Mouse (Mus musculus) regulatory T cell (primary cell): ENCODE measurements around the gene Ankmy1.

Experiments used
- in situ Hi-C: fragments of 300-600 bp; cut with MboI, MseI; formaldehyde crosslinking; loops from one replicate; pipeline ENCODE4 v1.15.1; 2025; ENCODE audit warnings: high pct_unique_total_duplicates

The Ankmy1 gene

DNA sequence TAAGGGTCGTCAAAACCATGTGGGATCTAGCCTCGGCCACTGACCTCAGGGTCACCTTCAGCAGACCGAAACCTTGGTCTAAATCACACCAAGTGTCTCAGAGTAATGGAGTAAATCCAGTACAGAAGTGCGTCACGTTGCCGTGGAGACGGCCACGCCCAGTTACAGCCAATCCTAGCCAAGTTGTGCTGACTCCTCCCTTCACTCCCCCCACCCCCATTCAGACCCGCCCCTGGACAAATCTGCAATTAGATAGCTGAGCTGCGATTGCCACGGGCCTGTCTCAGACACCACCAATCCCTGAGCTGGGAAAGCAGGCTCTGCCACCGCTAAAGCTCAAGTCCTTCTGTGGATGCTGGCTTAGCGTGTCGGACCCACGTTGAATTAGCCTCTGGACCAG lies at the start of gene Ankmy1:
Ankmy1 (minus strand) TSS at position 121 of the 400 bp plus-strand sequence.
- in situ Hi-C loops, result loop anchor here (25.0 kb wide), 1 partner anchor 1135 kb away; no protein-coding TSS in a partner anchor

GRCm38 (mm10) chr1:92950607-92951006 lies 47.9 kb upstream of the Ankmy1 start, which contains the start of gene Gpr35:
TSS of gene Gpr35 (plus strand) at chr1:92950865.
- in situ Hi-C loops, result no loop called here

GRCm38 (mm10) chr1:92949426-92949825 lies 46.7 kb upstream of the Ankmy1 start:
- in situ Hi-C loops, result loop anchor here (10.0 to 25.0 kb wide), 2 partner anchors 538 to 1745 kb away; partner anchors contain the start of gene Hdlbp

GRCm38 (mm10) chr1:92947966-92948365 lies 45.3 kb upstream of the Ankmy1 start:
- in situ Hi-C loops, result loop anchor here (10.0 to 25.0 kb wide), 2 partner anchors 539 to 1743 kb away; partner anchors contain the start of gene Hdlbp

DNA sequence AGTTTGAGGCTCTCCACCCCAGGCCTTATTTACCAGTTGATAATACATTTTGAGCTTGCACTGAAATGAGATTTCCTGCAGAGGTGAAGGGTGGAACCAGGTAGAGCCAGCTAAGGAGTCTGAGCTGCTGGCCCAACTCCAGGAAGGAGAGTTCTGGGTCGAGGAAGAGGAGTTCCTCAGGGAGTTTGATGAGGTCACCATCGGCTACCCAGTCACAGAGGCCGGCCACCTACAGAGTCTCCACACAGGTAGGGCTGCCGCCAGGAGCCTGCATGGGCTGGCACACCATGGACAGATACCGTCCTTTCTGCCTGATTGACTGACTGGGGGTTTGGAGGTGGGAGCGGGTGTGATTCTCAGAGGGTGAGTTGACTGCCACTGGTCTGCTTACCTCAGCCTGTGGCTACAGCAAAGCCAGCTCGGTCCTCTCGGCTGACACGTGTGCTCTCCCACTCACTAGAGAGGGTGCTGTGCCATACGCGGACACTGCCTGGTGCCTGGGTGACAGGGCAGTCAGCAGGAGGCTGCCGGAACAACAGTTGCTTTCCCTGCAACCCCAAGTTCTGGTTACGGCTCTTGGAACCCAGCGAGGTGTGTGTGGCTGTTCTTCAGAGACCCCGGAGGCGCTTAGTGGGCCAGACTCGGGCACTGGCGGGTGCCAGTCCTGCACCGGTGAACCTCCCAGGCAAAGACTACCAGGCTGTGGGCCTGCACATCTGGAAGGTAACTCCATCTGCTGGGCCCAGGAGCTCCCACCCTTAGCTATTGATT lies 40.7 kb upstream of the Ankmy1 start:
- in situ Hi-C loops, result loop anchor here (10.0 to 25.0 kb wide), 2 partner anchors 544 to 1739 kb away; partner anchors contain the start of gene Hdlbp

DNA sequence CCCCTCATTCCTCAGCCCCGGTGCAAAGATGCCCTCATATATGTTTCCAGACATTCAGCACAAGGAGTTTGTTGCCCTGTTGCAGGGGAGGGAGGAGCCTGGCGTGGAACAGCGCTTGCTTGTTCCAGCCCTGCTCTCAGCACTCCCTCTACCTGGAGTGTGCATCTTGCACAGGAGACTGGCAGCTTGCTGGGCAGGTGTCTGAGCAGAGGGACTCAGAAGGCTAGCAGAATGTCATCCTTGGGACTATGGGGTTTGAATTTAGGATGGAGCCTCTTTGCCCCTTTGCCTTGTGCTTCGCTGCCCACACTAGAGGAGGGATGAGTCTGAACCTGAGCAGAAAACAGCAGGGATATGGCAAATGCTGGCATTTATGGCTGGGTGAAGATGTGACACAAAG lies 37.0 kb upstream of the Ankmy1 start:
- in situ Hi-C loops, result loop anchor here (10.0 to 25.0 kb wide), 2 partner anchors 548 to 1735 kb away; partner anchors contain the start of gene Hdlbp

GRCm38 (mm10) chr1:92937797-92938196 lies 35.1 kb upstream of the Ankmy1 start:
- in situ Hi-C loops, result loop anchor here (25.0 kb wide), 1 partner anchor 550 kb away; the partner anchor contains the start of gene Hdlbp

DNA sequence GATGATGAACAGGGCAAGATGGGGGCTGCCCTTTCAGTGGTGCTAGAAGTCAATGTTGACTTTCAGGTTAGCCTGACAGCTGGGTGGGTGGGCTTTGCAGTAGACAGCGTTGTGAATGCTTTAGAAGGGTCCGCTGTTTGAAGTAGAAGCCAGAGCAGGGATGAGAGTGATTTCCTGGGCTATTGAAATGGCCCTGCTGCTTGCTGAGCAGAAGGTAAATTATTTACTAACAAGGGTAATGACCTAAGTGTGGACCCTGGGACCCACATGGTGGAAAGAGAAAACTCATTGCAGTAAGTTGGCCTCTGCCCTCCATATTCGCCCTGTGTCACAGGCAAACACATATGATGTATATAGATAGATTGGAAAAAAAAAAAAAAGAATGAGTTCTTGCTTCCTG lies 33.8 kb upstream of the Ankmy1 start:
- in situ Hi-C loops, result loop anchor here (25.0 kb wide), 1 partner anchor 551 kb away; the partner anchor contains the start of gene Hdlbp

DNA sequence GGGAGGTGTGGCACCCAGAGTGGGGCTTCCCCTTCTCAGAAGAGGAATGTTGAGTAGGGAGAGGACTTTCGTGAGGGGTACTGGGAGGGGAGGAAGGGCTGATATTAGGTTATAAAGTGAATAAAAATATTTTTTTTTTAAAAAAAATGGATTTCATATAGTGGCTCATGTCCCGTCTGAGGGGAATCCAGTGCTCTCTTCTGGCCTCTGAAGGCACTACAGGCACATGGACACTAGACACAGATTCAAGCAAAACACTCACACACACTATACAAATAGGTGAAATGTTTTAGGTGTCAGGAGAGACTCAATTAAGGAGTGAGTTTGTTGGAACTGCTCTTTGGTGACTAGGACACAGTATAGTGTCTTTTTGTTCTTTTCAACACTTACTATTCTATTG lies 33.3 kb upstream of the Ankmy1 start:
- in situ Hi-C loops, result loop anchor here (25.0 kb wide), 1 partner anchor 551 kb away; the partner anchor contains the start of gene Hdlbp

DNA sequence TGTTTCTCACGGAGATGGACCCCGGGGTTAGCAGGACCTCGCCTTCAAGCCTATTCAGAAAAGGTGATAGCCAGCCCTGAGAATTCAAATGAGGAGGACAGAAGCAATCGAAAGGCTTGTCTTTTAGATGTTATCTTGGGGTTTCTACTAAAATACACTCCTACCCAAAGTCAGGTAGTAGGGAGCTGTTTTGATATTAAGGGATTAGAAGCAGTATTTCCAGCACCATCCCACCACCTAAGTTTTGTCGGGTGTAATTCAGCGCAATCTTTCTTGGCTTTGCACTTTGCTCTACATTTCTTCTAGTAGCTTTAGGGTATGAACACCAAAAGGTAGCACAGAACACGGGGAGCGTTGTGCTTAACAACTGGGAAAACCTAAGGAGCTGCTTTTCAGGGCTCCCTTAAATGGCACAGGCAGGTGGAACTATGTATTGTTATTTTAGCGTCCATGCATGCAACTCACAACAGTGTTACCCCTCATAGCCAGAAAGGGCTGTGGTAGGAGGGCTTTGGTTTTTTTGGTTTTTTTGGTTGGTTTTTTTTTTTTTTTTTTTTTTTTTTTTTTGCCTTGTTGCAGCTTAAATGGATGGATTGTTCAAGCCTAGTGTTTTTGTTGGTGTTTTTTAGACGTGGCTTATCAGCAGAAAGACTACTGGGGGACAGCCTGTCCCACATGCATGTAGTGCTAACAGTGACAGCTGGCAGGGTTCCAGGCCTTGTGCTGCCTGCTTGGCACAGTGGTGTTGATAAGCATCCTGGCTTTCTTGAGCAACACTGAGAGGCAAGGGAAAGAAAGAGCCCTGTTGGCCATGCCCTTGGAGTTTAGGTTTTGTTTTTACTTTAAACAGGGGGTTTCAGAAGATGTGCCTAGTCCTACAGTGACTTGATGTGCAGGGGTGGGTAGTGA lies 32.6 kb upstream of the Ankmy1 start:
- in situ Hi-C loops, result loop anchor here (25.0 kb wide), 1 partner anchor 552 kb away; the partner anchor contains the start of gene Hdlbp

DNA sequence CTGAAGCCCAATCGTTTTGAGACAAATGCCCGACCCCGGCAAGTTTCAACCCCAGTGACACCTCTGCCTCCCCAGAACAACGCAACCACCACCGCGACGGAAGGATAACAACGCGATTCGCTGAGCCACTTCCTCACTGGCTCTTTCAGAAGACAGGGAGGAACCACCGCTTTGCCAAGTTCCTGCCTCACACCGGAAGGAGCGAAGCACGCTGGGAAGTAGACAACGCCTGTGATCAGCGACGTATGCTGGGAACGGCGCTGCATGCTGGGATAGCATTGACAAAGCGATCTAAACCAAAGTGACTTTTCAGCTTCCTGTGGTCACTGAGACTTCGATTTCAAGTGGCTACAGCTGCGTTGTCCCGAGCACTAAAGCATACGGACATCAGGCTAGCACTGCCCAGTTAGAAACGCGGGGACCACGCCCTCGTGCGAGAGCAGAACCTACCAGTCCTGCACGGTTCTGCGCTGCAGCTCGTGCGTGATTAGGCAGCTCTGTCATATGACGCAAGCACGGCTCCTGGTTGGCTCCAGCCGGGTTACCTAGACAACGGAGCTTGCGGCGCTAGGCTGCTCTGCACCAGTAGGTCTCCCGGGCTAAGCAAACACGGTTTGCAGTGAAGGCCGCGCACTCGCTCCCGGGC lies 31.6 kb upstream of the Ankmy1 start, which contains the start of gene Capn10:
Capn10 (plus strand) TSS at position 195 of the 646 bp plus-strand sequence.
- in situ Hi-C loops, result loop anchor here (25.0 kb wide), 1 partner anchor 553 kb away; the partner anchor contains the start of gene Hdlbp

- in situ Hi-C loops, result loop anchor here (25.0 kb wide), 1 partner anchor 554 kb away; the partner anchor contains the start of gene Hdlbp
Measured at GRCm38 (mm10) chr1:92933611-92934010, 30.9 kb upstream of the Ankmy1 start.

DNA sequence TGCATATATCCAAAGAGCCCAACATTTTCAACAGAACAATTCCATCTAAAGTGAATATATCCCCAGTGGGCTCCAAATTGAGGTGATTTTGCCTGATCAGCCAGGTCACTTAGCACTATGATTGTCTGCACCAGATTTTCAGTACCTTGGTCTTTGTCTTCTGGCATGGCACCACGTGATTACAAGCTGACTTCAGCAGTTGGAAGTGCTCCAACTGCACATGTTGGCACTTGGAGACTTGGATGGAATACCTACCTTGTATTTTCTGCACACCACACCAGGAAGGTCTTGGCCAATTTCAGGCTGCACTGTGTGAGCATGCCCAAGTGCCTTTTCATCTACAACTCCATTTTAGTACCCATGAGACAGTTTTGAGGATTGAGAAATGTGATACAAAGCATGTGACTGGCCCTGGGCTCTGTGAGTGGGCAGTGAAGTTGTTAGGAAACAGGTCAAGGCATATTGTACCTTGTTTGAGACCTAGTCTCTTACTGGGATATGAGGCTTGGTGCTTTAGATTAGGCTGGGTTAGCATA lies 27.5 kb upstream of the Ankmy1 start:
- in situ Hi-C loops, result loop anchor here (25.0 kb wide), 1 partner anchor 557 kb away; the partner anchor contains the start of gene Hdlbp

GRCm38 (mm10) chr1:92921496-92921895 lies 18.8 kb upstream of the Ankmy1 start:
- in situ Hi-C loops, result loop anchor here (25.0 kb wide), 1 partner anchor 1116 kb away; no protein-coding TSS in a partner anchor

DNA sequence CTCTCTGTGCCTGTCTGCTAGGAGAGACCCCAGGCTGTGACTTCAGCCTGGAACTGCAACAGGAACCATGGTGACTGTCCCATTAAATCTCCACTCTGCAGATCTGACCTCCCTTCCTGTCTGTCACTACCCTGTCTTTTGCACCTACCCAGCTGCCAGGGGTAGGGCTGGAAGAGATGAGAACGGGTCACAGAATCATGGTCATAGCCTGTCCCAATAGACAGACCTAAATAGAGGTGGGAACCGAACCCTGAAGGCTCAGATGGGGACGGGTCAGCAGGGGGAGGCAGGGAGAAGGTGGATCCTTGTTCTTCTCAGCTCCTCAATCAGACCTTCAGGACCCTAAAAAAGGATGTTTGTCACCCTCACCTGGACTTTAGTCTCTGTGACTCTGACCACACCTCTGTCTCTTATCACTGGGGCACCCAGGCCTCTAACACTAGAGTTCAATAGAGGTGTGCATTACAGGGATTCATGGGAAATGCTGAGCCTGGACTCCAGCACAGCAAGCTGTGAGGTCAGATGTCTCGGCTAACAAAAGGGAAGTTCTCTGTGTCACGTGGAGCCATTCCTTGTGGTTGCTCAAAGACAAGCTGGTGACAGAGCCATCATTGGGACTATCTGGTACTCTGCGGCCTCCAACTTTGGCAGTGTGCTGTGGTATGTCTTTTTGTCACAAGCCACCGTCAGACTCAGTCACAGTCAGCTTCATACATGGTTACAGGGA lies 17.9 kb upstream of the Ankmy1 start:
- in situ Hi-C loops, result loop anchor here (25.0 kb wide), 1 partner anchor 1117 kb away; no protein-coding TSS in a partner anchor

- in situ Hi-C loops, result loop anchor here (25.0 kb wide), 1 partner anchor 1118 kb away; no protein-coding TSS in a partner anchor
Measured at GRCm38 (mm10) chr1:92919775-92920174, 17.1 kb upstream of the Ankmy1 start.

- in situ Hi-C loops, result loop anchor here (25.0 kb wide), 1 partner anchor 1118 kb away; no protein-coding TSS in a partner anchor
Measured at GRCm38 (mm10) chr1:92919151-92919550, 16.4 kb upstream of the Ankmy1 start.

DNA sequence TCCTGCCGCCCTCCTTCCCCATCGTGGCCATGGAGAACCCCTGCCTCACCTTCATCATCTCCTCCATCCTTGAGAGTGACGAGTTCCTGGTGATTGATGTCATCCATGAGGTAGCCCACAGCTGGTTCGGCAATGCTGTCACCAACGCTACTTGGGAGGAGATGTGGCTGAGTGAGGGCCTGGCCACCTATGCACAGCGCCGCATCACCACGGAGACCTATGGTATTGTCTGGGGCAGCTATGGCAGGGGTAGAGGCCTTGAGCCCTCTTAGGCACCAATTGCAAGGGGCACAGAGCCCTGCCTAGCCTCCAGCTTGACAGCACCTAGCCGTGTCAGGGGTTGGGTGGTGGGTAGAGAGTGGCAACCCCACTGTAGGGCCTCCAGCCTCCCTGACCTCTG lies 14.0 kb upstream of the Ankmy1 start:
- in situ Hi-C loops, result loop anchor here (25.0 kb wide), 1 partner anchor 1121 kb away; no protein-coding TSS in a partner anchor

GRCm38 (mm10) chr1:92914993-92915392 lies 12.3 kb upstream of the Ankmy1 start:
- in situ Hi-C loops, result loop anchor here (25.0 kb wide), 1 partner anchor 1122 kb away; no protein-coding TSS in a partner anchor
